Mouse (Mus musculus) thymus, postnatal 0 days (tissue): Measurements from ENCODE around the gene Tfap2c. TPM values are rescaled to one million over a fixed set of nuclear protein-coding genes. Genes with fewer than 3 reads are reported as not detected.

Experiments
- DNase-seq: peaks from one replicate; pipeline ENCODE4 v3.0.0-alpha.2; 2015; ENCODE audit warnings: low spot score
- polyA plus RNA-seq: library from polyadenylated mRNA; unstranded; fragments of >200 nt; fragmentation: Nextera tagmentation; extraction: Ambion mirVana; gene quantifications from 2 replicates; pipeline ENCODE4 v1.2.1, GENCODE M21; 2015

Tfap2c gene
- 0.93 and 0.98 TPM in 2 replicates for polyA plus RNA-seq

DNA sequence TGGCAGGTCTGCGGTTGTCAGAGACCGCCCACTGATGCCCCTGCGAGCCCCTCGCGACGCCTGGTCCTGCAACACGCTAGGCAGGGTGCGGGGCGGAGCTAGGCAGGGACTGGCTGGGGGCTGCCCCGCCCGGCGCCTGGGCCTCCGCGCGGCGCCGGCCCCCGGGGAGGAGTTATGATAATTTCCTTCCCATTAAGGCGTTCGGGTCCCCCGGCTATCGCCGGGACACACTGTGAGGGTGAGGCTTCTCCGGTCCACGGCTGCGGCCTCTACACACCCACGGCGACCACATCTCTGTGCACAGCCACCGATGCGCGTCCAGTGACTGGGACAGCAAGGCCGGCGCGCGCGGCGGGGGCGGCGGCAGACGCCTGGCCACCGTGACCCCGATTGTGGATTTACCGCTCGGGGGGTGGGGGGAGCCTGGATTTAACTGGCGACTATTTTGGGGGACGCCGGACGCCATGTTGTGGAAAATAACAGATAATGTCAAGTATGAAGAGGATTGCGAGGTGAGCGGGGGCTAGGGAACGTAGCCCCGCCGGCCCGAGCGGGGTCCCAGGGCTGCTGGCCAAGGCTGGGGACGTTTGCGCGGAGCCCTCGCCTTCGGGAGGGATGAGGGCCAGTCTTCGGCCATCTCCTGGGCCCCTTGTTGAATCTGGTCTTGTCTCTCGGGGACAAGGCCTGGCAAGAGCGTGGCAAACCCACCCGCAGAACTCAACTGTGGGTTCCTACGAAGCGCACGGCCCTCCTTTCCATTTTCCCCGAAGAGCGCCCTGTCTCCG, at the start of gene Tfap2c:
Tfap2c (plus strand) TSS at position 223 of the 785 bp plus-strand sequence.
- no peak for DNase-seq

DNA sequence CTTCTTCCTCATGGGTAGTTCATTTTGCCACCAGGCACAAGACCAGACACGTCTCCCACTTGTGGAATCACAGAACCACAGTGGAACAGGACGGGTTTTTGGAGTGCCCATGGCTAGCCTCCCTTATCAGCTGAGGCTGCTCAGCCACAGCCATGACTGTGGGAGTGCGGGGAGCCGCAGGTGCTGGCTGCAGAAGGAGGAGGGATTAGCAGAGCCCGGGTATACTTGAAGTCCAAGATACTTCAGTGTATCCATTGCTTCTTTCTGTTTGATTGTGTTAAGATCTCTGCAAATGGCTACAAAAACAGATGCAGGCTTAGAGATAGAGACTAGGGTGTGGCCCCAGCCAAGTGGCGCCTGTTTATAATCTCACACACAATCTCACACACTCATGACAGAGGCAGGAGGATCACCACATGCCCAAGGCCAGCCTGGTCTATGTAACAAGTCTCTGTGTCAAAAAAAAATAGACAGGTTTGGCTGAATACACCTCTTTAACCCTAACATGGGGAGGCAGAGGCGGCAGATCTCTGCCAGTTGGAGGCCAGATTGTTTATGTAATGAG, 48.6 kb upstream of the Tfap2c start:
- DNase-seq = no peak

DNA sequence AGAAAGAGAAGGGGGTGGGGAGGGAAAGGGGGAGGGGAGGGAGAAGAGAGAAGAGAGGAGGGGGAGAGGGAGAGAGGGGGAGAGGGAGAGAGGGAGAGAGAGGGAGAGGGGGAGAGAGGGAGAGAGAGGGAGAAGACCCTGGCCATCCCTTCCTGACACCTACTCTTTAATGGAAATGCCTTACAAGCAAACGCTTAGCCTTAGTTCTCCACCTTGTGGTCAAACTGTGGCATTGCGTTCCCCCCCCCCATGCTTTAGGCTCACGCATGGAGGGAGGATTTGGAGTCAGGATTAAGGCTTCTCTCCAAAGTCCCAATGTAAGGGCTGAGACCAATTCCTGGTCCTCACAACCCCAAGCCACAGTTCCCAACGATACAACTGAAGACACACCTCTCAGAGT, 48.1 kb upstream of the Tfap2c start:
- DNase-seq = peak; percentile 59

DNA sequence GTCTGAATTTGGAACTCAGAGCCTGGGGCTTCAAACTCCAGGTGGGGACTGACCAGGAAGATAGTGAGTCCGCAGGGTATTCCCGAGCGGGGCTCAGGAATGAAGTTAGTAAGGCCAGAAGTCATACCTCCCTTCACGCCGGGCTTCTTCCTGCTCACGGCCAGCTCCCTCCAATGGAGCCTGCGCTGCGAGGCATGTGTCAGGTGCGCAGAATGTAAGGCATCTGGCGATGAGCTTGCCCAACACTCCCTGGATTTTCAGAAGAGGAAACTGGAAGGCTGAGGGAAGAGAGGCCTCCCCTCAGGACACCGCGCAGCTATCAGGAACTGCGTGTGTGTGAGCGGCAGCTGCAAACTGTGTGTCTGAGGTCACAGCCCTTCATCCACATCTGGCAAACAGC, 47.2 kb upstream of the Tfap2c start:
- no peak for DNase-seq

DNA sequence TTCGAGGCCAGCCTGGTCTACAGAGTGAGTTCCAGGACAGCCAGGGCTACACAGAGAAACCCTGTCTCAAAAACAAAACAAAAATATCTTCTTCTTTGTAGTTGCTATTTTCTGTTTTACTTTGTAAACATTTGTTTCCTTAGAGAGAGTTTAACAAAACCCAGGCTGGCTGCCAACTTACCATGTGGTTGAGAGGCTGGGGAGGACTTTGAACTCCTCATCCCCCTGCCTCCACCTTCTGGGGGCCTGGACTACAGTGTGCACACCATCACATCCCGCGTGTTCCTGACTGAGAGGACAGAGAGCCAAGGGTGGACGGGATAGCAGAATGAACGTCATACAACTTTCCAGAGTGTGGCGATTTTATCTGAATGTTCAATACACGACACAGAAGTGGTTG, 43.3 kb upstream of the Tfap2c start:
- DNase-seq = no peak

DNA sequence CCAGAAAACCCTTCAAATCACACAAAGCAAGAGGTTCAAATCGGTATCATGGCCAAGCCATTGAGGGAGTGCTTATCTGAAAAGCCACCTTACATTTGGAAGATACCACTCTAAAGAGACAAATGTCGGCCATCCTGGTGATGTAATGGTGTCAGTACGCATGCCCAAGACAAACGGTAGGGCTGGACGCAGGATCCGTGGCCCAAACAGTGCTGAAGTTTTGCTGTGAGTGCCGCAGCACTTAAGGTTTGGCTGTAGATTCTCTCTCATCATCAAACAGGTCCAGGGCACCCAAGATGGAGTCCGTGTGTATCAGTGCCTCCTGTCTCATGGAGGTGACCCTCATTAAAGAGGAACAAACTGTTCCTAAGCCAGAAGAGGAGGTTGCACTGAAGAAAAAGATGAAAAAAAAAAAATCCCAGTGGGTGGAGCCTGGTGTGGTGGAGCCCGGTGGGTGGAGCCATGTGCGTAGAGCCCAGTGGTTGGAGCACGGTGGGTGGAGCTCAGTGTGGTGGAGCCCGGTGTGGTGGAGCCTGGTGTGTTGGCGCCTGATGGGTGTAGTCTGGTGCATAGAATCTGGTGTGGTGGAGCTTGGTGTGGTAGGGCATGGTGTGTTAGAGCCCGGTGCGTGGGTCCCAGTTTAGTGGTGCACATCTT, 39.2 kb upstream of the Tfap2c start:
- DNase-seq = no peak

DNA sequence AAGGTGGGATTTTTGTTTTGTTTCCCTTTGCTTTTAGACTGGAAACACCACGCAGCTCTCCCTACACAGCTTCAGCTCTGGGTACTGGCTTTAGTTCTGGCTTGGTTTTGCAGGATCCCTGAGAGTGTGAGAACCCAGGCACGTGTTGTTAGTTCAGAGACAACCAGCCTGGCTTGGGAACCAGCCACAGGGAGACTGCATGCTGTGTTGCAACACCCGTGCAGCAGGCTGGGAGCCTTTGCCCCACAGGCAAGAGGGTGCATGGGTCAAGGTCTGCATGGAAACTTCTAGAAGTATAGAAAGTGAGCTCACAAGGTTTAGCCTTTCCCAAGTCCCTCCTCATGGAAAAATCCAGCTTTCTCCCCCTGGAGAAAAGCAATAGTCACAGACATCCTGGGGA, 38.5 kb upstream of the Tfap2c start:
- DNase-seq = no peak

DNA sequence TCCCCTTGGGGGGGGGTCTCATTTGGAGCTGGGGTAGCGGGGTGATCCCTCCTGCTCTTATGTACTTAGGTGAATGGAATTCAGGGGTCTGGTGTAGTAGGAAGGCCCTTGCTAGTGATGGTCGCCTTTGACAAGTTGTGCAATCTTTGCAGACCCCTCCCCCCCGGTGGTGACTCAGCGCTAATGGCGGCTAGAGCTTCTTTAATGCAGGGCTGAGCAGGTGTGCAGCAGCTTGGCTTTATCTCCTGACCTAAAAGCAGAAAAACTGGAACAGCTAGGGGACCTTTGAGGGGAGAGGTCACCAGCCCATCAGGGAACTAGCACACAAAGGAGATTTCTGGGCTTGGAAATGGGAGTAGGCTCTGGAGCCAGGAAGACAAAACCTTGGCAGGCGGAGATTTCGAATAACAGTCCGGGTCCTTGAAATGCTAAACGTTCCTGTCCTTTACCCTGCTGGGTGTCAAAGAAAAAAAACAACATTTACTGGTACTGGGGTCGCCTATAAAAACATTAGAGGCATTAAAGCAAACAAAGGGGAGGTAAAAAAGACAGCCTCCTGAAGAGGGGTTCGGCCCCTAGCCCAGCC, 32.9 kb upstream of the Tfap2c start:
- DNase-seq = no peak

DNA sequence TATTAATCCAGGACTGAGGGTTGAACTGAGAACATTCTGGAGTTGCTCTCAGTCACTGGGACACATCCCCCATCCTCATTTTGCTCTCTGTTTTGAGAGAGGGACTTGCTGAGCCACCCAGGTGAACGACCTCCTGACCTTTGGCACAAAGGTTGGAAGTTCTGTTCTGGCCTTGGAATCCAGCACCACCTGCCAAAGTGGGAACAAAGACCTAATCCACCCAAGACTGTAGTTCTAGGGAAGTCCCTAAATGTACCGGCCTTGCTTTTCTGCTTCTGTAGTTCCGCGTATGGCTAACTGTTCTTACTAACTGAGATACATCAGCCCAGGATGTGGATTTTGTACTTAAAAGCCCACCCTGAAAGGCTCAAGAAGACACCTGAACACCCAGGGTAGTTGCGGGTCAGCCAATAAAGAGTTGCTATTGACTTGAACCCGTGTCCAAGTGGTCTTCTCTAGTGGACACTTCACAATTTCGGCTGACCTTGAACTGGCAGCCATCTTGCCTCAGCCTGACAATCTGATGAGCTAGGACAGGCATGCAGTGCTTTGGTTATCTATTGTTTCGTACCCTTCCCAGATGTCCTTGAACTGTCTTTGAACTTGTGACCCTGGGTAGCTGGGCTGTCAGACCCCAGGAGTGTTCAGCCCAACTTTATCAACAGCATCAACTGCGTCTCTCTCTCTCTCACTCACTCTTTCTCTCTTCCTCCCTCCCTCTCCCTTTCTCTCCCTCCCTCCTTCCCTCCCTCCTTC, 28.6 kb upstream of the Tfap2c start:
- DNase-seq = no peak

DNA sequence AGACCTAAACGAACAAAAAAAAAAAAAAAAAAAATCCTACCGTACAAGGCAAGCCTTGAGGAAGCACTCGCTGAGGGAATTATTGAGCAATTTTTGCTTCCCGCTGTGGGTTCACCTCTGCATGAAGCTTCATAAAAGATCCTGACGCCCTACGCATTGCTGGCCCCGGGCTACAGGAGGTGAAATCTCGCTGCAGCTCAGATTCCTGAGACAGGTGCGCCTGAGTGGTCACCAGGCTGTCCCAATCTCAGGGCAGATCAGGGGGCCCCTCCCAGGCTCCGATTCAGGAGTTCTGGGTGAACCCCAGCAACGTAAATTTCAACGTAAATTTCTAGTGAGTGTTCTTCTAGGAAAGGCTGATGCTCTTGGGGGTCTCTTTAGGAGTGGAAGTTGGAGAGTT, 26.9 kb upstream of the Tfap2c start:
- no peak for DNase-seq

DNA sequence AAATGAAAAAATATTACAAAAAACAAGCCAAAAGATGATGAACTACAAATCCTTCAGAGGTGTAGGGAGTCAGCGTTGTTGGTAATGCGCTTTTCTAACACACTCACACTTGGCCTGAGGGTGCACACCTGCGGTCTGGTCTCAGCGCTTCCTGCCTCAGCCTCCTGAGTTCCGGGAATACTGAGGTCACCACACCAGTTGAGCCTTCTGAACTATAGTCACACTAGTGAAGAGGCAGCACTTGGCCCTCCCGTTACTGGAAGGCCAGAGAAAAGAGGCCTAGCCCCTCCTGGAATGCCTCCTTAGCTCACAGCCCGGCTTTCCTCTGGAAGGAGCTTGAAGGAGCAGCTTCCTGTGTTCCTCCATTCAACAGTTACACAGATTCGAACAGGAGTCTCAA, 22.2 kb upstream of the Tfap2c start:
- no peak for DNase-seq

DNA sequence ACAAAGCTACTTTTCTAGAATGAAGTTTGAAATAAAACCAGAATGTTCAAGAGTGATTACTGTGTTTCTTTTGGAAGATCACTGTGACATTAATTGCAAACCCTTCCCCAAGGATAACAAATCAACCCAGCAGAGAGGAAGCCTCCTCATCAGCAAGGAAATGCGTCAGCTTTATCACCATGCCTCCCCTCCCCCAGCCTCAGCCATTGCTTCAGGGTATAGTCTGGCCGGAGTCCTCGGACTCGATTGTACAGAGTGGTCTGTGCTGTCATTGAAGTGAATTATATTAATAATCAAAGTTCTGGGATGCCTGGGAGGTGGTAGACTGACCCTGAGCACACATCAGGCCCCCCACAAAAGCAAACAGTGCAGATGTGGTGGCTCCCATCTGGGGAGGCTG, 5.4 kb upstream of the Tfap2c start:
- DNase-seq = no peak

DNA sequence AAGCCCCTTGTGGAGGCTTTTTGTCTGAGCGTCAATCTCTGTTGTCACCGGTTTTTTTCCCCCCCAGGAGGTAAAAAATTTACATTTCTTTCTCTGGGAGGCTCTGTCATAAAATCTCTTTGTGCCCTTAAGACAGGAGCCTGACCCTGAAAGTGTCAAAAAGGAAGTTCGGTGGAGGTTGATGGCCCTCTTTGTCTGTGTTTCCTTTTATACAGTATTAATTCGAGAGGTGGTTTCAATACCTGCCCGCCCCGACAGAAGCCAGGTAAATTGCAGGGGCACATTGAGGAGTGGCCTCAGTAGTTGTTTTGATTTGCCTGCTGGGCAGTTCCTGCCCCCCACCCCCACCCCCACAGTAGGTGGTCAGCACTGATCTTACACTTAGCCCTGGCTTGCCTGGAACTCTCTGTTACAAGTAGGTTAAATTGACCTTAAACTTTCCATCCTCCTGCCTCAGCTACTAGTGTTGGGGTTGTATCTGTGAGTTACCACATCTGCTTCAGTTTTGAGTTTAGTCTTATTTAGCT, 4.7 kb upstream of the Tfap2c start:
- DNase-seq = no peak

DNA sequence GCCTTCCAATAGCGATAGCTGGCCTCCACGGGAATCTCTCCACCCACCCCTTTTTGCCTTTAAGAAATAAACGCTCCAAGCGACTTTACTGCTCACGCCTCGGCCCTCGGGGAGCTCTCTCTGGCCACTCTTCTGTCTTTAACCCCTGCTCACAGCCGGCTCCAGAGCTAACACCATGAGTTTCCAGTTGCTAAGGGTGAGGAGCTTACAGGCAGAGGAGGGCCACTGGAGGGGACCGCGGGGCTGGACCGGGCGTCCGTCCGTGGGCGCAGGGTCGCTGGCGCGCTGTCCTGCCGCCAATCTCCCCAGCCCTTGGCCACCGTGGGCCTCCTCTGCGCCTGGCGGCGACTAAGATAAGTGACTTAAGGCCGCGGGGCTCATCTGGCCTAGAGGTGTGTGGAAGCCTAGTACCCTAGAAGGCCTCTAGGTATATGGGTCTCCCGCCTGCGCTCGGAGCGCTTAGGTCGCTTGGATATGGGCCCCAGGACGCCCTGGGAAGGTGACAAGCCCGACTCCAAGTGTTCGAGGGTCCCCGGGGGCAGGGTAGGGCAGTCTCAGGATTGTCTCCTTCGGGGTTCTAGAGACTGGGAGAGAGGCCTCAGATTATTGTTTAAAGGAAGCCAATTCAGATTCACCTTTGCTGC, 3.7 kb upstream of the Tfap2c start:
- no peak for DNase-seq

DNA sequence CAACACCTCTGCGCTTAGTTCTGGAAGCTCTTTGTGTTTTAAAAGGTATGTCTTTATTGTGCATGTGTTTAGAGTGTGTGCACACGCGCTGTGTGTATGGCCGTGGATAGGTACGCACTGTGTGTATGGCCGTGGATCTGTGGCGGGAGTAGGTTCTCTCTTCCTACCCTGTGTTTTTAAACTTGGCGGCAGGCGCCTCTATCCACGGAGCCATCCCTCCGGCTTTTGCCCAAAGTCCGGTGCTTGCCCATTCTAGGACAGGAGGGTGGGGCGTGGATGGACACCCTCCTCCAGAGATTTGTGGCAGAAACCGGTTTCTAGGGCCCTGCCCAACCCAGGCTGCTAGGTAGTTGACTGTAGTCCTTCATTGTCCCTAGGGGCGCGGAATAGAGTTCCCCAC, 2.8 kb upstream of the Tfap2c start:
- no peak for DNase-seq

DNA sequence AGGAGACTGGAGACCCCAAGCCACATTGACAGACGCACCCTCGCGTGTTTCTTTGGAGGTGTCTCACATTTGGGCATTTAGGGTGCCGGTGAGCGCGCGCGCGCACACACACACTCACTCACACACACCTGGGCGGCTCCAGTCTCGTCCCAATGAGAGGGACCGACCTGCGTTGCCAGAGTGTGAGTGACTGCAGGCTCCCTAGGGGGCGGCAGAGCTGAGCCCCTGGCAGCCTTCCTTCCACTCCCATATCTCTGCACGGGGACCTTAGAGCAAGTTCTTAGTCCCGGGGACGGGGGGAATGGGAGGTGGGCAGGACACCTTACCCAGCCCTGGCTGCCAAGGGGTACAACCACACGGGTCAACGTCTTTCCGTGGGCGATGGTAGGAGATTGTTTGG, 2.3 kb upstream of the Tfap2c start:
- peak; percentile 36 for DNase-seq

DNA sequence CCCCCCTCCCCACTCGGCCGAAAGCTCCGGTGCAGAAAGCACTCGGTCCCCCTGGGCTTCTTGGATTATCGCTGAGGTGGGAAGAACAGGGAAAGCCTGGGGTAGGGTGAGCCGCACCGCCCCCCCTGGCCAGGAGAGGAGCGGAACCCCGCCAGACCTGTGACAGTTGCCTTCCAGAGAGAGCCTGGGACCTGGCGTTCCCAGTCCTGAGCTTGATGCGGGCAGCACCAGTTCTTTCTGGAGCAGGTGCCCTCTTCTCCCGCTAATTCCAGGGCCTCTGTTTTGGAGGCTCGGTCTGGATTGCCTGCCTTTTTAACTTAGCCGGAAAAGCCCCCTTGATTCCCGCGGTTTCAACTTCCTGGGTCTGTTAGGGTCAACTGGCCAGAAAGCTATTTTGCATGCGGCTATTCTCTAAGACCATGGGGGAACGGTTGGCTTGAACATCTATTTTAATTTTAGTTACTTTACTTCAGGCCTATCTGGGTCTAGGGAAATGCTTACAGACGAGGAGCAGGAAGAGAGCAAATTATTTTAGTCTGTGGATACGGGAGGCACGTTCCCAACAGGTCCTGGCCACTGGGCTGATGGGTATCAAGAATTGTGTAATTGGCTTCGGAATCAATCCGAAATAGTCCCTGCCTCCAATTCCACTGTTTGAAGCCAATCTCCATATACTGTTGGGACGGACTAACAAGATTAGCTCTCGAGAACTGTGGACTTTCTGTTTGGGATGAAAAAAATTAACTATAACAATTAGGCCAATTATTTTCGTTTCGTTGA, 1.4 kb upstream of the Tfap2c start:
- no peak for DNase-seq

DNA sequence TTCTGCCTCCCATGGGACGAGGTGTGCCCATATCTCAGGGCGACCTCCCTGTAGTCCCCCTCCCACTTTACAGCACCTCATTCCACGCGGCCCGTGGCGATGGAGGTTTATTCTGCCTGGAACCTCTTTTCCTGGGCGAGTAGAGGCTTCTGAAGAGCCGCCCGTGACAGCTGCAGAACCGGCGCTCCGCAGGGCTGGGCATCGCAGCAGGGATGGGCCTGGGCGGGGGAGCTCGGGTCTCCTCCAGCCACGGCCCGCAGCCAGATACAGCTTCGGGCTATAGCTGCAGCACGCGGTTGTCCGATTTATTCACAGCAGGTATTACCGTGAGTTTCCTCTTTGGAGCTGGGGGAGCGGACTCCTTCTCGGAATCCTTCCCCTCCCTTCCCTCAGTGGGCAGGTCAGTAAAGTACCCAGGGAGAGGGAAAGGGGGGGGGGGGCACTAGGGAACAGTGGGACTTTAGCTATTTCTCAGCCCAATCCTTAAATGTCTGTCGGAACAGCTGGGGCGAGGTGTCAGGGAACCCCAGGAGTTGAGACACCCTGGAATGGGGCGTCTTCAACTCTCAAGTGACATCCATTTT, 629 bp upstream of the Tfap2c start:
- DNase-seq = no peak

DNA sequence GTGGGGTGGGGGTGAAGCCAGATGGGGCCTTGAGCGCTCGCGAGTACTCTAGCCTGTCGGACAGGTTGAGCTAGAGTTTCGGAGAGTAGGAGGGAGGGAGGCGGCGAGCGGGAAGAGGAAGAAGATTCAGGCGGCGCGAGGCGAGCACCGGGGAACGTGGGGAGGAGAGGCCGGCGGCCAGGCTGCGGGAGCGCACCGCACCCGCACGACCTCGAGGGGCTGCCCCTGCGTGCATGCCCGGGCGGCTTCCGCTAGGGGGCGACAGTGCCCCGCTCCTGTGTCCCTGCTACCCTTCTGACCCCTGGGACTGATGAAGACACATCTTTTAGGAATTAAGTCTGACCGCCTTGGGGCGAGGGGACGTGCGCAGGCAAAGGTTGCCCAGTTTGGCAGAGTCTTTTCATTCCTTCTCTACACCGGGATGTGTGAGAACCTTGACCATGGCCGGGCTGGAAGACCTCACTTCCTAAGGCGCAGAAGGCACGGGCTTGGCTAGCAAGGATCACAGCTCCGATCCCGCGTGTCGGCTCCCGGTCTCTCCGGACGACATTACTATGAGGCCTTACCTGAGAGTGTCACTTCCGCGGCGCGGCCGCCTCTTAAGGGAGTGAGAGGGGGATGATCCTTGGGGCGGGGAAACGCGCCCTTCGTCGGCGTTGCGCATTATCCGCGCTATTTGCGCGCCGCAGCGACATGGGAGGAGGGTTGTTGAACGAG, 1.1 kb downstream of the Tfap2c start:
- DNase-seq = peak; percentile 30
